Mouse (Mus musculus) liver, adult 2 months (tissue): ENCODE data around the gene Taco1. TPM values are rescaled to one million over a fixed set of nuclear protein-coding genes. Genes with fewer than 3 reads are reported as not detected.

ENCODE experiments used
- DNase-seq: peaks from one replicate; pipeline ENCODE4 v3.0.0-alpha.2; 2011; ENCODE audit warnings: low read depth, low spot score; ENCODE audit errors: extremely low read depth
- H3K27ac ChIP-seq: fragments of 200-500 bp; replicated peaks from 2 replicates; pipeline ENCODE4 v1.5.1; 2012; ENCODE audit warnings: low read depth, mild to moderate bottlenecking, control low read depth, inconsistent platforms, low read length; ENCODE audit not compliant: insufficient read depth
- H3K27me3 ChIP-seq: fragments of 200-500 bp; 2 replicates; pipeline ENCODE4 v1.6.1; 2012; ENCODE audit warnings: mild to moderate bottlenecking, moderate library complexity, low read length, inconsistent platforms; ENCODE audit not compliant: control insufficient read depth, insufficient read depth
- H3K36me3 ChIP-seq: fragments of 200-500 bp; 2 replicates; pipeline ENCODE4 v1.6.1; 2012; ENCODE audit warnings: low read length, inconsistent platforms; ENCODE audit not compliant: control insufficient read depth, insufficient read depth
- H3K4me1 ChIP-seq: fragments of 200-500 bp; 2 replicates; pipeline ENCODE4 v1.6.1; 2011; ENCODE audit warnings: low read length; ENCODE audit not compliant: control insufficient read depth, insufficient read depth
- H3K4me3 ChIP-seq: fragments of 200-500 bp; 2 replicates; pipeline ENCODE4 v1.5.1; 2011; ENCODE audit warnings: low read depth, mild to moderate bottlenecking, control low read depth, low read length, moderate library complexity; ENCODE audit not compliant: insufficient read depth
- H3K79me2 ChIP-seq: fragments of 200-500 bp; 2 replicates; pipeline ENCODE4 v1.6.1; 2012; ENCODE audit warnings: inconsistent platforms, mild to moderate bottlenecking, low read length, moderate library complexity; ENCODE audit not compliant: control insufficient read depth, insufficient read depth
- H3K9ac ChIP-seq: fragments of 200-500 bp; 2 replicates; pipeline ENCODE4 v1.6.1; 2012; ENCODE audit warnings: low read depth, mild to moderate bottlenecking, control low read depth, inconsistent platforms, low read length
- CTCF ChIP-seq: fragments of 200-500 bp; IDR thresholded peaks from 2 replicates; pipeline ENCODE4 v1.5.1; 2011; ENCODE audit warnings: low read depth, low read length, control low read depth
- POLR2A ChIP-seq: fragments of 200-500 bp; IDR thresholded peaks from 2 replicates; pipeline ENCODE4 v1.6.1; 2011; ENCODE audit warnings: low read length, control low read depth; ENCODE audit not compliant: insufficient read depth; ENCODE audit errors: extremely low read depth
- WGBS: fragments of 180-500 bp; shearing (Covaris S2); methylation state at CpG from one replicate; pipeline ENCODE4 v1.1.7; 2018; 5-methylcytosine and 5-hydroxymethylcytosine counted together
- polyA plus RNA-seq: library from polyadenylated mRNA; depleted of rRNA; stranded (reverse); fragments of >200 nt; gene quantifications from 2 replicates; pipeline ENCODE4 v1.2.3, GENCODE M21; 2012
- total RNA-seq: library from RNA; depleted of rRNA; stranded (reverse); fragments of >200 nt; gene quantifications from 2 replicates; pipeline ENCODE4 v1.2.3, GENCODE M21; 2014

Taco1 gene
- total and polyA plus RNA-seq, 2 experiments = 19.1 to 33.7 TPM

GRCm38 (mm10) chr11:106073774-106074173 lies 7.9 kb downstream of the Taco1 start:
- Histone ChIP-seq H3K4me1 (no peaks in the 10 kb centered on the region), H3K79me2 (no peaks in the 10 kb centered on the region), H3K36me3 (peaks cover 34% of the 10 kb centered on the region), H3K27ac (no peak overlapping the region), H3K4me3 (no peak overlapping the region), H3K27me3 (no peaks in the 10 kb centered on the region), H3K9ac (no peak overlapping the region)
- no peak for DNase-seq
- WGBS = 80% methylated on average over 3 of the region's 3 CpGs
- TF ChIP-seq CTCF = no peak
- no peak for TF ChIP-seq POLR2A

DNA sequence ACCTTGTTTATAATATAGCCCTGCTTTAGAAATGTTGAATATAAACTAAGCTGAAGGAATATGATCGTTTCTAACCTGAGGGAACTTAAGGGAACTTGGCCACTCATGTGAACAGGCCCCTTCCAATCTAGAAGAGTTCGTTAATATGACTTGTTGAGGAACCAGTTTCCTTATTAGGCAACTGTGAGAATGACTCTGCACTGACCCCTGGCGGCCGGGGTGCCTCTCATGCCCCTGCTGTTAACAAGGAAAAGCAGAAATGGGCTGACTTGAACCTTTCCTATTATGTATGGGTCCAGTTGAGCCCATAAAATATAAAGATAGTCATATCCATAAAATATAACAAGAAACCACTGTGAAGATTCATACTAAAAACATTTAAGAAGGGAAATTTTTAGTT lies 10.5 kb downstream of the Taco1 start:
- Histone ChIP-seq H3K79me2 (no peaks in the 10 kb centered on the region), H3K27me3 (no peaks in the 10 kb centered on the region), H3K4me3 (no peak overlapping the region), H3K27ac (no peak overlapping the region), H3K4me1 (no peaks in the 10 kb centered on the region), H3K9ac (no peak overlapping the region), H3K36me3 (peaks cover 26% of the 10 kb centered on the region)
- TF ChIP-seq CTCF (peak; percentile 95), POLR2A (no peak)
- WGBS = 4% methylated on average over 4 of the region's 4 CpGs
- DNase-seq = peak; percentile 57

GRCm38 (mm10) chr11:106083708-106084701 lies 18.1 kb downstream of the Taco1 start, which contains the start of gene Map3k3:
Gene Map3k3, plus strand, starts transcription at chr11:106084613.
- H3K27ac ChIP-seq = peak within 1 kb of the TSS; percentile 91
- WGBS = 1% methylated on average over 69 of the region's 69 CpGs
- H3K27me3 ChIP-seq = no peaks in the 10 kb centered on the region

GRCm38 (mm10) chr11:106084911-106085561 lies 19.2 kb downstream of the Taco1 start:
- no peak for DNase-seq
- H3K4me1 ChIP-seq = no peaks in the 10 kb centered on the region; the same call in 1 of the 2 replicates
- no peaks in the 10 kb centered on the region for H3K36me3 ChIP-seq
- peak overlapping the region; percentile 98 for H3K9ac ChIP-seq
- WGBS = 1% methylated on average over 61 of the region's 61 CpGs
- H3K79me2 ChIP-seq = peaks cover 17% of the 10 kb centered on the region; the same call in 1 of the 2 replicates
- 0 out of 2 replicates have a peak, but pooled peaks have one; percentile 15 for TF ChIP-seq POLR2A
- TF ChIP-seq CTCF = no peak
- no peaks in the 10 kb centered on the region for H3K27me3 ChIP-seq
- H3K4me3 ChIP-seq = peak overlapping the region; percentile 98
- peak overlapping the region; percentile 91 for H3K27ac ChIP-seq

More at GRCm38 (mm10) chr11:106083708-106084701, 18.1 kb downstream of the Taco1 start, which contains the start of gene Map3k3:
- no peaks in the 10 kb centered on the region; the same call in 1 of the 2 replicates for H3K4me1 ChIP-seq
- H3K79me2 ChIP-seq = peaks cover 12% of the 10 kb centered on the region; the same call in 1 of the 2 replicates
- TF ChIP-seq CTCF (peak; percentile 35), POLR2A (peak; percentile 88)
- peak; percentile 100 for DNase-seq
- peak within 1 kb of the TSS; percentile 98 for H3K4me3 ChIP-seq
- peak within 1 kb of the TSS; percentile 98 for H3K9ac ChIP-seq
- no peaks in the 10 kb centered on the region for H3K36me3 ChIP-seq

GRCm38 (mm10) chr11:106098223-106098622 lies 32.4 kb downstream of the Taco1 start:
- H3K27me3 ChIP-seq = no peaks in the 10 kb centered on the region
- no peak overlapping the region for H3K9ac ChIP-seq
- DNase-seq = no peak
- no peak overlapping the region for H3K27ac ChIP-seq
- WGBS = 81% methylated on average over 1 of the region's 1 CpGs
- peaks cover 4% of the 10 kb centered on the region; the same call in 1 of the 2 replicates for H3K36me3 ChIP-seq
- TF ChIP-seq POLR2A (no peak), CTCF (no peak)
- H3K4me3 ChIP-seq = no peak overlapping the region
- H3K4me1 ChIP-seq = peaks cover 10% of the 10 kb centered on the region
- peaks cover 10% of the 10 kb centered on the region; the same call in 1 of the 2 replicates for H3K79me2 ChIP-seq
